Mouse (Mus musculus): ENCODE results near the gene Sdhaf3. TPM values are rescaled to one million over a fixed set of nuclear protein-coding genes. Genes with fewer than 3 reads are reported as not detected.

Sdhaf3 gene
- total and polyA plus RNA-seq, 3 experiments = 6.0 to 11.6 (median 8.8) TPM

- Histone ChIP-seq H3K79me2 (replicated peaks; ENCODE audit: control insufficient read depth, extremely low read depth, insufficient read depth, poor library complexity, severe bottlenecking) (no peaks in the 10 kb centered on the region), H3K9me3 (replicated peaks; ENCODE audit: low read length) (no peaks in the 10 kb centered on the region), H3K27me3 (replicated peaks) (no peaks in the 10 kb centered on the region), H3K36me3 (replicated peaks in 1 of 2; ENCODE audit: control insufficient read depth in 1 of 2, insufficient read depth in 1 of 2, low read length in 1 of 2) (peaks cover 0 to 21% of the 10 kb centered on the region in 2 experiments), H3K9ac (ENCODE audit: insufficient read depth, low read depth) (no peak overlapping the region), H3K4me1 (ENCODE audit: control insufficient read depth in 1 of 2, insufficient read depth in 2 of 2) (no peaks in the 10 kb centered on the region), H3K27ac (ENCODE audit: insufficient read depth, low read depth) (no peak overlapping the region), H3K4me3 (replicated peaks in 1 of 3; ENCODE audit: low read depth in 2 of 3, low read length in 2 of 3, poor library complexity in 1 of 3) (no peak overlapping the region), H3K4me2 (ENCODE audit: insufficient read depth, low read depth, poor library complexity, severe bottlenecking) (no peak overlapping the region)
- in situ Hi-C loops (cut with MboI; ENCODE audit: low pct_ligation_motif_present, low pct_unique_long_range_greater_than_20kb, low sequenced_read_pairs) (no loop called here), dilution Hi-C loops (cut with MboI; ENCODE audit: extremely low pct_ligation_motif_present, extremely low pct_unique_long_range_greater_than_20kb, low sequenced_read_pairs) (no loop called here)
- no peak for DNase-seq (ENCODE audit: extremely low read depth)
- TF ChIP-seq MAFK (IDR thresholded peaks at IDR 0.05; ENCODE audit: insufficient replicate concordance, low read length) = no peak
- TF ChIP-seq JUN (IDR thresholded peaks at IDR 0.05; ENCODE audit: insufficient read depth, low read depth, low read length) = no peak
- no peak for TF ChIP-seq PAX5 (IDR thresholded peaks at IDR 0.05; ENCODE audit: low read length)
- no peak for TF ChIP-seq SMC3 (IDR thresholded peaks at IDR 0.05; ENCODE audit: low read depth, low read length)
- no peak for TF ChIP-seq MEF2A (IDR thresholded peaks at IDR 0.05; ENCODE audit: borderline replicate concordance, low read depth, low read length)
- no peak for TF ChIP-seq KAT2A (IDR thresholded peaks at IDR 0.05; ENCODE audit: insufficient replicate concordance, low read length)
- TF ChIP-seq ZMIZ1 (IDR thresholded peaks at IDR 0.05; ENCODE audit: low read depth, low read length) = no peak
- no peak for TF ChIP-seq ZKSCAN1 (IDR thresholded peaks at IDR 0.05; ENCODE audit: borderline replicate concordance, low read depth, low read length)
- no peak for TF ChIP-seq SIN3A (IDR thresholded peaks at IDR 0.05; ENCODE audit: low read length)
- TF ChIP-seq NRF1 (IDR thresholded peaks at IDR 0.05; ENCODE audit: low read depth, low read length) = no peak
Measured at GRCm38 (mm10) chr6:7038835-7039234, 83.0 kb downstream of the Sdhaf3 start.

GRCm38 (mm10) chr6:7041912-7042311 is 86.1 kb downstream of the Sdhaf3 start:
- no peak overlapping the region for H3K27ac ChIP-seq (ENCODE audit: insufficient read depth, low read depth)
- no peaks in the 10 kb centered on the region for H3K4me1 ChIP-seq (ENCODE audit: control insufficient read depth in 1 of 2, insufficient read depth in 2 of 2)
- H3K4me3 ChIP-seq (replicated peaks in 1 of 3; ENCODE audit: low read depth in 2 of 3, low read length in 2 of 3, poor library complexity in 1 of 3) = no peak overlapping the region
- H3K9ac ChIP-seq (ENCODE audit: insufficient read depth, low read depth) = no peak overlapping the region
- no peak for DNase-seq (ENCODE audit: extremely low read depth)
- no peak overlapping the region for H3K4me2 ChIP-seq (ENCODE audit: insufficient read depth, low read depth, poor library complexity, severe bottlenecking)
- in situ Hi-C loops (cut with MboI; ENCODE audit: low pct_ligation_motif_present, low pct_unique_long_range_greater_than_20kb, low sequenced_read_pairs) = no loop called here
- H3K36me3 ChIP-seq (replicated peaks in 1 of 2; ENCODE audit: control insufficient read depth in 1 of 2, insufficient read depth in 1 of 2, low read length in 1 of 2) = peaks cover 0 to 21% of the 10 kb centered on the region in 2 experiments
- TF ChIP-seq SIN3A (IDR thresholded peaks at IDR 0.05; ENCODE audit: low read length) (no peak), ZNF384 (IDR thresholded peaks at IDR 0.05; ENCODE audit: low read depth, low read length) (no peak), POLR2AphosphoS2 (IDR thresholded peaks at IDR 0.05; ENCODE audit: low read depth, low read length) (no peak), ZC3H11A (IDR thresholded peaks at IDR 0.05; ENCODE audit: low read depth, low read length) (no peak), MAZ (IDR thresholded peaks at IDR 0.05; ENCODE audit: low read depth, low read length) (no peak), RAD21 (IDR thresholded peaks at IDR 0.05; ENCODE audit: low read depth, low read length) (no peak), TCF12 (IDR thresholded peaks at IDR 0.05; ENCODE audit: low read depth, low read length) (no peak), BHLHE40 (IDR thresholded peaks at IDR 0.05; ENCODE audit: low read depth, low read length) (no peak), MXI1 (IDR thresholded peaks at IDR 0.05; ENCODE audit: low read depth, low read length) (no peak), KAT2A (IDR thresholded peaks at IDR 0.05; ENCODE audit: insufficient replicate concordance, low read length) (no peak), JUND (conservative IDR thresholded peaks at IDR 0.05; ENCODE audit: low read depth, low read length) (no peak), POLR2A (IDR thresholded peaks at IDR 0.05; ENCODE audit: low read depth, low read length) (no peak), UBTF (IDR thresholded peaks at IDR 0.05; ENCODE audit: low read depth, low read length) (no peak), E2F4 (IDR thresholded peaks at IDR 0.05; ENCODE audit: insufficient replicate concordance, low read depth, low read length) (no peak), ZKSCAN1 (IDR thresholded peaks at IDR 0.05; ENCODE audit: borderline replicate concordance, low read depth, low read length) (no peak)
- no peaks in the 10 kb centered on the region for H3K9me3 ChIP-seq (replicated peaks; ENCODE audit: low read length)
- dilution Hi-C loops (cut with MboI; ENCODE audit: extremely low pct_ligation_motif_present, extremely low pct_unique_long_range_greater_than_20kb, low sequenced_read_pairs) = no loop called here
- no peaks in the 10 kb centered on the region for H3K79me2 ChIP-seq (replicated peaks; ENCODE audit: control insufficient read depth, extremely low read depth, insufficient read depth, poor library complexity, severe bottlenecking)
- no peaks in the 10 kb centered on the region for H3K27me3 ChIP-seq (replicated peaks)

Measured in CH12.LX (cell line).